Mouse (Mus musculus) thymus, adult 2 months (tissue): ENCODE measurements around the gene Kif5a.

Experiments used
- CTCF ChIP-seq: fragments of 200-500 bp; IDR thresholded peaks from 2 replicates; pipeline ENCODE4 v1.5.1; 2012; ENCODE audit warnings: mild to moderate bottlenecking, control low read depth, low read length, moderate library complexity, borderline replicate concordance; ENCODE audit not compliant: control insufficient read depth, poor library complexity, insufficient read depth; ENCODE audit errors: extremely low read depth
- POLR2A ChIP-seq: fragments of 200-500 bp; IDR thresholded peaks from 2 replicates; pipeline ENCODE4 v1.6.1; 2012; ENCODE audit warnings: mild to moderate bottlenecking, low read length, control low read depth, moderate library complexity; ENCODE audit not compliant: control insufficient read depth, poor library complexity, insufficient read depth; ENCODE audit errors: extremely low read depth

- TF ChIP-seq POLR2A, result no peak
- TF ChIP-seq CTCF, result no peak
Observed at GRCm38 (mm10) chr10:127225213-127225612, 37.9 kb downstream of the Kif5a start.
